Mouse (Mus musculus): Measurements from ENCODE around the gene Klk1b3. TPM values are rescaled to one million over a fixed set of nuclear protein-coding genes. Genes with fewer than 3 reads are reported as not detected.
"Not testable (repeated sequence)": the region's sequence is repeated elsewhere in the genome, so short reads cannot be mapped to it uniquely, and the experiment has no call there.

The Klk1b3 gene
- polyA plus RNA-seq (2014; fragmentation: Nextera tagmentation; extraction: Ambion mirVana): not detected in 2 replicates

DNA sequence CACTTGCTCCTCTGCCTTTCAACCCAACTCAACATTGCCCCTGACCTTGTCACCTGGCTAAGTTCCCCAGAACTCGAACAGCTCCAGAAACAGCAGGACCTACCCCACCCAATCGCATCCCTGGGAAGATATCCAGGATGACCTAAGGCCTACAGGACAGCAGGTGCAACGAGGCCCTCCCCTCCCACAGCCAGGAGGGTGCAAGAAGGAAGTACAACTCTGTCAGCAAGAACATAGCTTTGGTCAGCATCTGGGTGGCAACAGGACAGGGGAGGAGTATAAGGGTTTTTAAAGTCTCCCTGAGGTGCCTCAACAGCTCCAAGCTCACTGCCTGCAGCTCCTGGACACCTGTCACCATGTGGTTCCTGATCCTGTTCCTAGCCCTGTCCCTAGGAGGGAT lies at the start of gene Klk1b3:
Klk1b3 (plus strand) TSS at position 301 of the 400 bp plus-strand sequence.
- no peak within 1 kb of the TSS for H3K9ac ChIP-seq (ENCODE audit: low read depth, low read length)
- H3K4me1 ChIP-seq (ENCODE audit: control insufficient read depth, insufficient read depth, low read length): no peaks in the 10 kb centered on the region
- H3K4me2 ChIP-seq (ENCODE audit: low read depth, low read length): no peak within 1 kb of the TSS
- no peaks in the 10 kb centered on the region for H3K9me3 ChIP-seq (ENCODE audit: control insufficient read depth, low read length)
- DNase-seq (ENCODE audit: low spot score): no peak
- no peaks in the 10 kb centered on the region for H3K36me3 ChIP-seq (ENCODE audit: control insufficient read depth, insufficient read depth, low read length)
- WGBS: 68% methylated on average over 3 of the region's 3 CpGs
- no peak within 1 kb of the TSS for H3K4me3 ChIP-seq (ENCODE audit: low read depth, low read length)
- no peaks in the 10 kb centered on the region for H3K27me3 ChIP-seq (replicated peaks; ENCODE audit: control insufficient read depth, insufficient read depth, low read length)
- no peak for ATAC-seq (ENCODE audit: low read depth)
- H3K27ac ChIP-seq (replicated peaks; ENCODE audit: low read depth, low read length): no peak within 1 kb of the TSS

DNA sequence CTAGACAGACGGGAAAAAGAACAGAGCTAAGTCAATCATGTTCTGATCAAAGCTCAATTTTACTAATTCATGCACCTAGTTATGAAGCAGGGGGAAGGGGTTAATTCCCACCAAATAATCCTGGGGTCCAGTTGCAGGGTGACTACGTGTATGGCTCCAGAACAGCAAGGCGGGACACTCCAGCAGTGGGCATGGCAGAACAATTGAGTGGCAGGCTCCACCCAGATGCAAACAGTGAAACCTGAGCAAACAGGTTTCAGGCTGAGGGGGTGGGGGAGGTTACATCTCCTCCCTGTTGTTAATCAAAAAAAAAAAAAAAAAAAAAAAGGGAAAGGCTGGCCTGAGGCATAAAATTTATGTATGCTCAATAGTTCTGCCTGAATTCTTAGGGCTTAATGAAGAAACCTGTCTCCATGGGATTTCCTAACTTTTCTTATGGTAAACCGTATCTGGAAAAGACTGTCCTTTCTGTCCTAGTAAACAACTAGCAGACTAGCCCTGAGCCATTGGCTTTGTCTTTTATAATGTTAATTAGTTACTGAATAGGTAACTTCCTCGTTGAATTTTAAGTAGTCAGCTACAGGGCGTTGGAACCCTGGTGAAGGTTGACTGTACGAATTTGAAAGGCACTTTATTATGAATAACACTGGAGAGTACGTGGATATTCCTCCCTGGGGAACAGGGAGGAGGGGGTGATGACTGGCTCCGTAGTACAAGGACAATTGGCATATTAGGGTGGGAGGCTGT lies 18.5 kb upstream of the Klk1b3 start:
- no peaks in the 10 kb centered on the region for H3K27me3 ChIP-seq (replicated peaks; ENCODE audit: control insufficient read depth, insufficient read depth, low read length)
- H3K4me3 ChIP-seq (ENCODE audit: low read depth, low read length): no peak overlapping the region
- WGBS: 61% methylated on average over 9 of the region's 9 CpGs
- no peaks in the 10 kb centered on the region for H3K36me3 ChIP-seq (ENCODE audit: control insufficient read depth, insufficient read depth, low read length)
- H3K9ac ChIP-seq (ENCODE audit: low read depth, low read length): no peak overlapping the region
- H3K4me2 ChIP-seq (ENCODE audit: low read depth, low read length): no peak overlapping the region
- ATAC-seq (ENCODE audit: low read depth): no peak
- no peaks in the 10 kb centered on the region for H3K4me1 ChIP-seq (ENCODE audit: control insufficient read depth, insufficient read depth, low read length)
- no peaks in the 10 kb centered on the region for H3K9me3 ChIP-seq (ENCODE audit: control insufficient read depth, low read length)
- DNase-seq (ENCODE audit: low spot score): no peak
- H3K27ac ChIP-seq (replicated peaks; ENCODE audit: low read depth, low read length): no peak overlapping the region

DNA sequence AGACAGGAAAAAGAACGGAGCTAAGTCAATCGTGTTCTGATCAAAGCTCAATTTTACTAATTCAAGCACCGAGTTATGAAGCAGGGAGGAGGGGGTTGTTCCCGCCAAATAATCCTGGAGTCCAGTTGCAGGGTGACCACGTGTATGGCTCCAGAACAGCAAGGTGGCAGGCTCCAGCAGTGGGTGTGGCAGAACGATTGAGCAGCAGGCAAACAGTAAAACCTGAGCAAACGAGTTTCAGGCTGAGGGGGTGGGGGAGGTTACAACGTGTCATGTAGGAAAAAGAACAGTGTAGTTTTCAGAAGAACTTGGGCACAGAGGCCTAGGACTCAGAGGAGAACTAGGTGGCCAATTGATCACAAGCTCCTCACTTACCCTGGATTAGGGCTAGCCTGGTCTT lies 11.5 kb upstream of the Klk1b3 start:
- ATAC-seq (ENCODE audit: low read depth); H3K27ac ChIP-seq (replicated peaks; ENCODE audit: low read depth, low read length); DNase-seq (ENCODE audit: low spot score); H3K36me3 ChIP-seq (ENCODE audit: control insufficient read depth, insufficient read depth, low read length); H3K4me3 ChIP-seq (ENCODE audit: low read depth, low read length); H3K9me3 ChIP-seq (ENCODE audit: control insufficient read depth, low read length); H3K9ac ChIP-seq (ENCODE audit: low read depth, low read length); H3K4me1 ChIP-seq (ENCODE audit: control insufficient read depth, insufficient read depth, low read length); H3K27me3 ChIP-seq (replicated peaks; ENCODE audit: control insufficient read depth, insufficient read depth, low read length); H3K4me2 ChIP-seq (ENCODE audit: low read depth, low read length): not testable (repeated sequence)
- WGBS: 59% methylated on average over 8 of the region's 8 CpGs

DNA sequence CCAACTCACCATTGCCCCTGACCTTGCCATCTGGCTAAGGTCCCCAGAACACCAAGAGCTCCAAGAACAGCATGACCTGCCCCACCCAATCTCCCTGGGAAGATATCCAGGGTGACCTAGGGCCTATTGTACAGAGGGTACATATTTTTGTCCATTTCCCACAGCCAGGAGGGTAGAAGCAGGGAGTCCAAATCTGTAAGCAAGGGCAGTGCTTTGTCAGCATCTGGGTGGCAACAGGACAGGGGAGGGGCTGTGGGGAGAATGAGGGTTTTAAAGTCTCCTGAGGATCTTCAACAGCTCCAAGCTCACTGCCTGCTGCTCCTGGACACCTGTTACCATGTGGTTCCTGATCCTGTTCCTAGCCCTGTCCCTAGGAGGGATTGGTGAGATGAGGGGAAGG lies 10.1 kb upstream of the Klk1b3 start, which contains the start of gene Klk1b24:
Klk1b24 (plus strand) TSS at position 301 of the 400 bp plus-strand sequence.
- H3K36me3 ChIP-seq (ENCODE audit: control insufficient read depth, insufficient read depth, low read length); H3K9ac ChIP-seq (ENCODE audit: low read depth, low read length); H3K27me3 ChIP-seq (replicated peaks; ENCODE audit: control insufficient read depth, insufficient read depth, low read length); H3K9me3 ChIP-seq (ENCODE audit: control insufficient read depth, low read length); DNase-seq (ENCODE audit: low spot score); H3K4me1 ChIP-seq (ENCODE audit: control insufficient read depth, insufficient read depth, low read length); H3K27ac ChIP-seq (replicated peaks; ENCODE audit: low read depth, low read length); H3K4me2 ChIP-seq (ENCODE audit: low read depth, low read length); ATAC-seq (ENCODE audit: low read depth); H3K4me3 ChIP-seq (ENCODE audit: low read depth, low read length): not testable (repeated sequence)

DNA sequence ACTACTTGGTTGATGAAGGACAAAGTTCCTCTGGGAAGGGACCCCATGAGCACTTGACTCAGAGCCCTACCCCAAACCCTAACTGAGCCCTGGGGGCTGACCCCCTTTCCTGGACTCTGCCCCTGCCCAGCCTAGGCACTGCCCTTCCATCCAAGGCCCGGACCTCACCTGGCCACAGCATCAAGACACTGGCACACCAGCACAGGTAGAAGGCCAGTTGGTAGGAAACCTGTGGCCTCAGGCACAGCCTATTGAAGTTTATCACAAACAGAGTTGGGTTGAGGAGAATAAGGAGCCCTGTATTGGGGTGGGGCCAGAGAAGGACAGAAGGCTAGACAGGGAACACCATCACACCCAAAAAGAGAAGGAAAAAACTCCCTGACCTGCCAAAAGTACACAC lies 4.5 kb upstream of the Klk1b3 start:
- WGBS: 75% methylated on average over 1 of the region's 1 CpGs
- not testable (repeated sequence) for H3K4me1 ChIP-seq (ENCODE audit: control insufficient read depth, insufficient read depth, low read length); H3K9me3 ChIP-seq (ENCODE audit: control insufficient read depth, low read length); H3K4me2 ChIP-seq (ENCODE audit: low read depth, low read length); H3K36me3 ChIP-seq (ENCODE audit: control insufficient read depth, insufficient read depth, low read length); H3K27ac ChIP-seq (replicated peaks; ENCODE audit: low read depth, low read length); H3K27me3 ChIP-seq (replicated peaks; ENCODE audit: control insufficient read depth, insufficient read depth, low read length); DNase-seq (ENCODE audit: low spot score); ATAC-seq (ENCODE audit: low read depth); H3K4me3 ChIP-seq (ENCODE audit: low read depth, low read length); H3K9ac ChIP-seq (ENCODE audit: low read depth, low read length)

DNA sequence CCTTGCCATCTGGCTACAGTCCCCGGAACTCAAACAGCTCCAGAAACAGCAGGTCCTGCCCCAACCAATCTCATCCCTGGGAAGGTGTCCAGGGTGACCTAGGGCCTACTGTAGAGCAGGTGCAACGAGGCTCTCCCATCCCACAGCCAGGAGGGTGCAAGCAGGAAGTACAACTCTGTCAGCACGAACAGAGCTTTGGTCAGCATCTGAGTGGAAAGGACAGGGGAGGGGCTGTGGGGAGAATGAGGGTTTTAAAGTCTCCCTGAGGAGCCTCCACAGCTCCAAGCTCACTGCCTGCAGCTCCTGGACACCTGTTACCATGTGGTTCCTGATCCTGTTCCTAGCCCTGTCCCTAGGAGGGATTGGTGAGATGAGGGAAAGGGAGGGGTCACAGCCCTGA lies 9.1 kb downstream of the Klk1b3 start, which contains the start of gene Klk1b4:
Klk1b4 (plus strand) TSS at position 301 of the 400 bp plus-strand sequence.
- H3K27ac ChIP-seq (replicated peaks; ENCODE audit: low read depth, low read length): not testable (repeated sequence)

DNA sequence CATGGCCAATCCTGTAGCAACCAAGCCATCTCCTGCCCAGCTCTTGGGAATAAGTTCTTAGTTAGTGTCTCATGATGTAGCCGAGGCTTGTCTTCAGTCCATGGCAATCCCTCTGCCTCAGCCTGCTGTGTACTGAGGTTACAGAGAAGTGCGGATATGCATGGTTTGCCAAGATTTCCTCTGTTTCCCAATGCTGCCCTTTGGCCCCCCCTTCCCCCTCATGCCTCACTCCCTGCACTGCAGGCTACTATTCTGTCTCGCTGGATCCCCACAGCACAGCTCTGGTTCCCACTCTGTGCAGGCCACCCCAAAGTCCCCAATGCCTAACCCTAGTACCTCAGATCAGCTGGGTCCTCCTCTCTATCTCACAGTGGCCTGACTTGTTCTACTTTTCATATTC lies 10.3 kb downstream of the Klk1b3 start:
- Histone ChIP-seq H3K9ac (ENCODE audit: low read depth, low read length) (no peak overlapping the region), H3K4me3 (ENCODE audit: low read depth, low read length) (no peak overlapping the region), H3K27me3 (replicated peaks; ENCODE audit: control insufficient read depth, insufficient read depth, low read length) (no peaks in the 10 kb centered on the region), H3K36me3 (ENCODE audit: control insufficient read depth, insufficient read depth, low read length) (no peaks in the 10 kb centered on the region), H3K9me3 (ENCODE audit: control insufficient read depth, low read length) (no peaks in the 10 kb centered on the region), H3K27ac (replicated peaks; ENCODE audit: low read depth, low read length) (no peak overlapping the region), H3K4me1 (ENCODE audit: control insufficient read depth, insufficient read depth, low read length) (no peaks in the 10 kb centered on the region), H3K4me2 (ENCODE audit: low read depth, low read length) (no peak overlapping the region)
- no peak for ATAC-seq (ENCODE audit: low read depth)
- WGBS: 79% methylated on average over 3 of the region's 3 CpGs
- no peak for DNase-seq (ENCODE audit: low spot score)

More for the DNA sequence above, 9.1 kb downstream of the Klk1b3 start, which contains the start of gene Klk1b4:
- not testable (repeated sequence) for H3K9ac ChIP-seq (ENCODE audit: low read depth, low read length); H3K9me3 ChIP-seq (ENCODE audit: control insufficient read depth, low read length); DNase-seq (ENCODE audit: low spot score); H3K4me2 ChIP-seq (ENCODE audit: low read depth, low read length); ATAC-seq (ENCODE audit: low read depth); H3K4me3 ChIP-seq (ENCODE audit: low read depth, low read length); H3K4me1 ChIP-seq (ENCODE audit: control insufficient read depth, insufficient read depth, low read length); H3K36me3 ChIP-seq (ENCODE audit: control insufficient read depth, insufficient read depth, low read length); H3K27me3 ChIP-seq (replicated peaks; ENCODE audit: control insufficient read depth, insufficient read depth, low read length)
- WGBS: 44% methylated on average over 3 of the region's 3 CpGs

DNA sequence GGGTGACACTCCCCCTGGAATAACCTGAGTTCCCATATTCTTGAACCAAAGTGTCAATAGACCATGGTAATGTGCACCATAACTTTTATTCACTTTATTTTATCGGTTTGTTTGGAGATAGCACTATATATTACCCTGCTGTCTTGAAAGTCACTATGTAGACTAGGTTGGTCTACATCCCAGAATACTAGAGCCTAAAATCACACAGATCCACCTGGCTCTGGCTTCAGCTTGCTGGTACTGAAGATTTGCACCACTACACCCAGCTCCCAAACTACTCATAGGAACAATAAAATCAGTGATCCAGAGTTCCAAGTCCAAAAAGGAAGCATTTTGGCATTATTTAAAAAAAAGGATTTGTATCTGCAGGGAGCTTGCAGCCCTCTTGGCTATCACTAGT lies 17.7 kb downstream of the Klk1b3 start, which contains the start of gene Klk1b5:
Klk1b5 (plus strand) TSS at position 301 of the 400 bp plus-strand sequence.
- 77% methylated on average over 1 of the region's 1 CpGs for WGBS
- Histone ChIP-seq H3K9me3 (ENCODE audit: control insufficient read depth, low read length) (no peaks in the 10 kb centered on the region), H3K4me1 (ENCODE audit: control insufficient read depth, insufficient read depth, low read length) (no peaks in the 10 kb centered on the region), H3K4me2 (ENCODE audit: low read depth, low read length) (no peak within 1 kb of the TSS), H3K27ac (replicated peaks; ENCODE audit: low read depth, low read length) (no peak within 1 kb of the TSS), H3K9ac (ENCODE audit: low read depth, low read length) (no peak within 1 kb of the TSS), H3K4me3 (ENCODE audit: low read depth, low read length) (no peak within 1 kb of the TSS), H3K36me3 (ENCODE audit: control insufficient read depth, insufficient read depth, low read length) (no peaks in the 10 kb centered on the region), H3K27me3 (replicated peaks; ENCODE audit: control insufficient read depth, insufficient read depth, low read length) (no peaks in the 10 kb centered on the region)
- ATAC-seq (ENCODE audit: low read depth) (no peak), DNase-seq (ENCODE audit: low spot score) (no peak)

DNA sequence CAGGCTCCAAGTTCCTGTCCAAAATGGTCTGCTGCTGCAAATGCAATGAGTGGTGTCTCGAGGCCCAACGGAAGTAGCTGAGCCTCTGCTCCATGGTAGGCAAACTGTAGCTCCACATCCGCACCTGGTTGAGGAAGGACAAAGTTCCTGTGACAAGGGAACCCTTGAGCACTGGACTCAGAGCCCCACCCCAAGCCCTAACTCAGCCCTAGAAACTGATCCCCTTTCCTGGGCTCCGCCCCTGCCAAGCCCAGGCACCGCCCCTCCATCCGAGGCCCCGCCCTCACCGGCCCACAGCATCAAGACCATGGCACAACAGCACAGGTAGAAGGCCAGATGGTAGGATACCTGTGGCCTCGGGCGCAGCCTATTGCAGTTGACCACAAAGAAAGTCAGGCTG lies 23.6 kb downstream of the Klk1b3 start:
- H3K4me3 ChIP-seq (ENCODE audit: low read depth, low read length); H3K27me3 ChIP-seq (replicated peaks; ENCODE audit: control insufficient read depth, insufficient read depth, low read length); H3K9me3 ChIP-seq (ENCODE audit: control insufficient read depth, low read length); H3K9ac ChIP-seq (ENCODE audit: low read depth, low read length); ATAC-seq (ENCODE audit: low read depth); H3K4me2 ChIP-seq (ENCODE audit: low read depth, low read length); H3K27ac ChIP-seq (replicated peaks; ENCODE audit: low read depth, low read length); H3K4me1 ChIP-seq (ENCODE audit: control insufficient read depth, insufficient read depth, low read length); DNase-seq (ENCODE audit: low spot score); H3K36me3 ChIP-seq (ENCODE audit: control insufficient read depth, insufficient read depth, low read length): not testable (repeated sequence)
- WGBS: 66% methylated on average over 6 of the region's 10 CpGs
